In genomic region chr6:48627511-48627924, GRCm38 (mm10) we compare ENCODE assay signal across 8 mouse cellular contexts. TPM values are rescaled to one million over a fixed set of nuclear protein-coding genes. Genes with fewer than 3 reads are reported as not detected.
A peak's percentile ranks its signal among the peaks of the same experiment; 100 is the strongest.
DNase-seq lines count a peak whose midpoint lies in the region; ATAC-seq and TF ChIP-seq lines count a peak whose summit lies in the region.

No protein-coding gene starts in this region.

- DNase-seq in lung, postnatal 0 days (ENCODE audit: low spot score): no peak
- DNase-seq in lung, postnatal 10 days: no peak
- DNase-seq in forebrain, postnatal 0 days: no peak
- DNase-seq in kidney, postnatal 25 days: peak; percentile 58 to 72
- no peak for DNase-seq in gastrocnemius, postnatal 36 days
- DNase-seq in right cerebral cortex, postnatal 14 days: no peak
- DNase-seq in lung, postnatal 36 days: no peak

- no peaks in the 10 kb centered on the region for H3K9me3 ChIP-seq in lung, postnatal 0 days (ENCODE audit: low read length)
- no peaks in the 10 kb centered on the region for H3K9me3 ChIP-seq in forebrain, postnatal 0 days (ENCODE audit: low read length)

- no peak for ATAC-seq in lung, postnatal 0 days
- no peak for ATAC-seq in forebrain, postnatal 0 days

- 7% methylated on average over 7 of the region's 7 CpGs for WGBS in lung, postnatal 0 days
- WGBS in forebrain, postnatal 0 days: 3% methylated on average over 7 of the region's 7 CpGs
- 13% methylated on average over 7 of the region's 7 CpGs for WGBS in small intestine, adult 2 months

- TF ChIP-seq CTCF in lung, postnatal 0 days (IDR thresholded peaks at IDR 0.05): no peak
- TF ChIP-seq CTCF in forebrain, postnatal 0 days (IDR thresholded peaks at IDR 0.05; ENCODE audit: low read depth): no peak
- TF ChIP-seq CTCF in small intestine, adult 2 months (IDR thresholded peaks at IDR 0.05; ENCODE audit: extremely low read depth, insufficient read length, insufficient replicate concordance, low read depth, low read length): no peak

- intact Hi-C loops in gastrocnemius, postnatal 36 days (cut with DNase I): no loop called here

- no peak overlapping the region for H3K9ac ChIP-seq in lung, postnatal 0 days (replicated peaks; ENCODE audit: low read depth)
- H3K9ac ChIP-seq in forebrain, postnatal 0 days: peak overlapping the region; percentile 57

- TF ChIP-seq POLR2A in small intestine, adult 2 months (IDR thresholded peaks at IDR 0.05; ENCODE audit: low read depth, low read length): no peak

- H3K36me3 ChIP-seq in lung, postnatal 0 days (ENCODE audit: insufficient read depth, low read length): no peaks in the 10 kb centered on the region
- 0 out of 2 replicates have a peak, but pooled peaks cover 6% of the 10 kb centered on the region for H3K36me3 ChIP-seq in forebrain, postnatal 0 days (ENCODE audit: insufficient read depth)
- no peaks in the 10 kb centered on the region for H3K36me3 ChIP-seq in small intestine, adult 2 months (ENCODE audit: control insufficient read depth, insufficient read depth, low read length)

- TF ChIP-seq EP300 in lung, postnatal 0 days (IDR thresholded peaks at IDR 0.05): no peak

- peak overlapping the region; percentile 40 for H3K4me3 ChIP-seq in lung, postnatal 0 days (ENCODE audit: low read depth, low read length)
- peak overlapping the region; percentile 55 for H3K4me3 ChIP-seq in forebrain, postnatal 0 days (ENCODE audit: low read depth, low read length)
- H3K4me3 ChIP-seq in small intestine, adult 2 months (ENCODE audit: low read depth, low read length): peak overlapping the region; percentile 63

- H3K4me1 ChIP-seq in lung, postnatal 0 days (ENCODE audit: insufficient read depth, low read depth, low read length): peaks cover 8% of the 10 kb centered on the region
- H3K4me1 ChIP-seq in forebrain, postnatal 0 days (ENCODE audit: insufficient read depth): peaks cover 6% of the 10 kb centered on the region
- H3K4me1 ChIP-seq in small intestine, adult 2 months (ENCODE audit: control insufficient read depth, insufficient read depth, insufficient read length, low read length): peaks cover 6% of the 10 kb centered on the region

- no peak overlapping the region for H3K27ac ChIP-seq in lung, postnatal 0 days (ENCODE audit: low read length)
- no peak overlapping the region for H3K27ac ChIP-seq in forebrain, postnatal 0 days (ENCODE audit: low read depth, low read length)
- no peak overlapping the region for H3K27ac ChIP-seq in small intestine, adult 2 months (ENCODE audit: insufficient read depth, low read depth, low read length)

- H3K27me3 ChIP-seq in lung, postnatal 0 days (replicated peaks; ENCODE audit: insufficient read depth, low read length): peaks cover 8% of the 10 kb centered on the region; the same call in 1 of the 2 replicates
- no peaks in the 10 kb centered on the region for H3K27me3 ChIP-seq in forebrain, postnatal 0 days (ENCODE audit: insufficient read depth, low read length)
- H3K27me3 ChIP-seq in small intestine, adult 2 months (ENCODE audit: control insufficient read depth, insufficient read depth, low read length): peaks cover 22% of the 10 kb centered on the region

- H3K4me2 ChIP-seq in lung, postnatal 0 days (replicated peaks; ENCODE audit: low read depth, low read length): peak overlapping the region; percentile 75
- H3K4me2 ChIP-seq in forebrain, postnatal 0 days (ENCODE audit: low read depth): peak overlapping the region; percentile 81

RNA-seq across cellular contexts. Expression of gene AI854703, which starts 1.0 kb away (rescaled TPM):
- polyA plus RNA-seq in lung, postnatal 0 days (2015; fragmentation: Nextera tagmentation; extraction: Ambion mirVana): 0.30 and 0.49 TPM in 2 replicates
- total RNA-seq in forebrain, postnatal 0 days (2014; rRNA removed): 24.4 and 24.5 TPM in 2 replicates
- polyA plus RNA-seq in forebrain, postnatal 0 days (2015; fragmentation: Nextera tagmentation; extraction: Ambion mirVana): 18.5 and 23.8 TPM in 2 replicates
- polyA plus RNA-seq in small intestine, adult 2 months (2012; rRNA removed): 0.43 and 0.96 TPM in 2 replicates
- under 1 TPM; 0.25 to 0.48 TPM for total RNA-seq in gastrocnemius, postnatal 36 days (2021)

RNA-seq across cellular contexts. Expression of gene Gimap8, which starts 19.5 kb away (rescaled TPM):
- 8.6 and 10.8 TPM in 2 replicates for polyA plus RNA-seq in lung, postnatal 0 days (2015; fragmentation: Nextera tagmentation; extraction: Ambion mirVana)
- total RNA-seq in forebrain, postnatal 0 days (2014; rRNA removed): 0.69 and 2.2 TPM in 2 replicates
- polyA plus RNA-seq in forebrain, postnatal 0 days (2015; fragmentation: Nextera tagmentation; extraction: Ambion mirVana): 0.45 and 0.46 TPM in 2 replicates
- polyA plus RNA-seq in small intestine, adult 2 months (2012; rRNA removed): 0.72 and 1.5 TPM in 2 replicates
- 1 to 10 TPM; 1.9 to 2.8 TPM for total RNA-seq in gastrocnemius, postnatal 36 days (2021)

RNA-seq across cellular contexts. Expression of gene Zfp775, which starts 25.7 kb away (rescaled TPM):
- polyA plus RNA-seq in lung, postnatal 0 days (2015; fragmentation: Nextera tagmentation; extraction: Ambion mirVana): 5.3 and 6.2 TPM in 2 replicates
- total RNA-seq in forebrain, postnatal 0 days (2014; rRNA removed): 10.2 and 10.3 TPM in 2 replicates
- 8.9 and 11.5 TPM in 2 replicates for polyA plus RNA-seq in forebrain, postnatal 0 days (2015; fragmentation: Nextera tagmentation; extraction: Ambion mirVana)
- 1.9 and 3.1 TPM in 2 replicates for polyA plus RNA-seq in small intestine, adult 2 months (2012; rRNA removed)
- 1 to 10 TPM; 5.9 to 6.4 TPM for total RNA-seq in gastrocnemius, postnatal 36 days (2021)

RNA-seq across cellular contexts. Expression of gene Gm44965, which starts 33.8 kb away (rescaled TPM):
- not detected in 2 replicates for polyA plus RNA-seq in lung, postnatal 0 days (2015; fragmentation: Nextera tagmentation; extraction: Ambion mirVana)
- not detected in 2 replicates for total RNA-seq in forebrain, postnatal 0 days (2014; rRNA removed)
- polyA plus RNA-seq in forebrain, postnatal 0 days (2015; fragmentation: Nextera tagmentation; extraction: Ambion mirVana): 1.2 TPM in 1 of 2 replicates, not detected in the other
- not detected in 2 replicates for polyA plus RNA-seq in small intestine, adult 2 months (2012; rRNA removed)
- 1 to 10 TPM in 1 of 2 experiments, not detected in 1; 2.1 TPM for total RNA-seq in gastrocnemius, postnatal 36 days (2021)

RNA-seq across cellular contexts. Expression of gene Repin1, which starts 33.8 kb away (rescaled TPM):
- polyA plus RNA-seq in lung, postnatal 0 days (2015; fragmentation: Nextera tagmentation; extraction: Ambion mirVana): 15.2 and 15.5 TPM in 2 replicates
- total RNA-seq in forebrain, postnatal 0 days (2014; rRNA removed): 40.7 and 55.0 TPM in 2 replicates
- polyA plus RNA-seq in forebrain, postnatal 0 days (2015; fragmentation: Nextera tagmentation; extraction: Ambion mirVana): 26.4 and 29.3 TPM in 2 replicates
- polyA plus RNA-seq in small intestine, adult 2 months (2012; rRNA removed): 8.1 and 10.2 TPM in 2 replicates
- total RNA-seq in gastrocnemius, postnatal 36 days (2021): 10 to 100 TPM; 19.4 to 29.3 TPM

Comparison
In these comparisons a context has a peak if more than half of its experiments do, and no peak if none do; other contexts are left out.
1. DNase-seq: peak in kidney, postnatal 25 days (2 of 2); none in lung, postnatal 0 days (single experiment), lung, postnatal 10 days (single experiment), forebrain, postnatal 0 days (single experiment), gastrocnemius, postnatal 36 days (0 of 2), right cerebral cortex, postnatal 14 days (single experiment) and lung, postnatal 36 days (single experiment).
2. Peak in every context shown above with its lines, with median percentiles within 50 percentile points of each other: H3K4me3 ChIP-seq.